Mouse (Mus musculus) cerebellum, postnatal 10 days (tissue): Measurements from ENCODE around the gene Irgm1.
"Not testable (repeated sequence)": the region's sequence is repeated elsewhere in the genome, so short reads cannot be mapped to it uniquely, and the experiment has no call there.

Source experiments
- DNase-seq, 2 experiments: peaks; one replicate each; pipeline ENCODE4 v3.0.0; 2021; ENCODE audit warnings: mixed read lengths in 2 of 2

Gene Irgm1

GRCm38 (mm10) chr11:48833078-48833730 lies 38.3 kb downstream of the Irgm1 start:
- DNase-seq, result no peak

DNA sequence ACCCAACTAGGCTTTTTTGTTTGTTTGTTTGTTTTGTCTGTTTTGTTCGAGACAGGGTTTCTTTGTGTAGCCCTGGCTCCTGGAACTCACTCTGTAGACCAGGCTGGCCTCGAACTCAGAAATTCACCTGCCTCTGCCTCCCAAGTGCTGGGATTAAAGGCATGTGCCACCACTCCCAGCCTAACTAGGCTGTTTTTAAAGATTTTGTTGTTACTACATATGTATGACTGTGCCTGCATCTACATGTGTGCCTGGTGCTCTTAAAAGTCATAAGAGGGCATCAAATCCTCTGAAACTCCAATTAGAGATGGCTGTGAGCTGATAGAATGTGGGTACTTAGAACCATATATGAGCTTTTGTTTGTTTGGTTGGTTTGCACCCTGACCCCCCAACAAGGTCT lies 40.2 kb downstream of the Irgm1 start:
- no peak for DNase-seq

DNA sequence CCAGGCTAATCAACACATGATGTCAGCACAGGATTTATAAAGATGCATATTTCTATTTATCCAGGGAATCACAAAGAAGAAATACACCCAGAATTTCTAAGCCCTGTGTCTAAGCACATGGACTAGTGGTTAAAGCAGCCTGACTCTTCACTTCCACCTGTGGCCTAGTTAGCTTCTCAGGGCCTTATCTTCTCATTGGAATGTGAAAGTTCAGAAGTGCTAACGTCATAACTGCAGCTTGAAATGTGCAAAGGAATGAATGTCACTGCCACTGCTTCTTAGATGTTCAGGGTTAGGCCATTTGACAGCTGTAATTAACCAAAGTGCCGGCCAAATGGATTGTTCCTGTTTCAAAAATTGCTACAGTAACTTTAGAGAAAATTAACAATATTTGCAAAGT lies 41.2 kb downstream of the Irgm1 start:
- no peak for DNase-seq

- no peak for DNase-seq
Observed at GRCm38 (mm10) chr11:48827926-48828325, 43.6 kb downstream of the Irgm1 start.

DNA sequence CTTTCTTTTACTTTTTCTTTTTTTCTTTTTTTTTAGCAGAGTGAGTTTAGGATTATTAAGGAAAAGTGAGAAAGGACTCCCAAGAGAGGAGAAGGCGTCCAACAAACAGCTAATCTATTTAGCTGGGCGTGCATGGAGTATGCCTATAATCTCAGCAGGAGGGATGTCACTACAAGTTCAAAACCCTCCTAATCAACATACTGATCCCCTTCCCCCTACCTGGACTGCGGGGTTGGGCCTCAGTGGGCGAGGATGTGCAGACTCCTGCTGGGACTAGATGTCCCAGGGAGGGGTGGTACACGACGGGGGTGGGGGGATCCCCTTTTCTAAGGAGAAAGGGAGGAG lies 44.8 kb downstream of the Irgm1 start:
- DNase-seq, result no peak

DNA sequence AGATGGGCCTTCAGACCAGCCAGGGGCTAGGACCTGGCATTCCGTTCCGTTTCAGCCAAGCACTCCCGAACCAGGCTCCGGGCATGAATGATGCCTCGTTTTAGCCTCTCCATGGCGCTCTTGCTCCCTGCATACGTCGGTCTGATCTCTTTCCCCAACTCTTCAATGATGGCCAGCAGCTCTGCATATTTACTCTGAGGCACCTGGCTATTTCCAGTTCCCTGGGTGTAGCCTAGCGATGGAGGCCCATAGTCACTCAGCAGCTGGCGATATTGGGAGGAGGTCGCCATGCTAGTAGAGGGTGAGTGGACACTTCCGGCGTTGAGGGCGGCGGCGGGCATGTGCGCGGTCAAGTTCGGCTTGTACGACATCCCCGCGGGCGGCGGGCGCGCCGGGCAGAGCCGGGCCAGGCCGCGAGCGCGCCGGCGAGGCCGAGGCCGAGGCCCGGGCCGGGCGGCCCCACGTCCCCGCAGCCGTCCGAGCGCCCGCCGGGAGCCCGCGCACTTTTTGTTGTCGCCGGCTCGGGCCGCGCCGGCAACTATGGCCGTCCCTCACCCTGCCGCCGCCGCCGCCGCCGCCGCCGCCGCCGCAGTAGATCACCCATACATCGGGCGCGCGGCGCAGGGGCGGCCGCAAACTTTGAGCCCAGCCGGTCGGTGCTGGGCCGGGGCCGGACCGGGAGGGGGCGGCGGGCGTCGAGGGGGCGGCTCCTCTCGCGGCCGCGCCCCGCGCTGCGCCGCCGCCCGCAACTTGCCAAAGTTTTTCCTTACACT lies 45.3 kb downstream of the Irgm1 start, which contains the start of the genes Trim7 and Gm12184:
Gene Trim7, plus strand, starts transcription at position 162 of the 773 bp plus-strand sequence.
Gene Gm12184, minus strand, starts transcription at position 677 of the 773 bp plus-strand sequence.
- DNase-seq, result peak; percentile 34 to 42

DNA sequence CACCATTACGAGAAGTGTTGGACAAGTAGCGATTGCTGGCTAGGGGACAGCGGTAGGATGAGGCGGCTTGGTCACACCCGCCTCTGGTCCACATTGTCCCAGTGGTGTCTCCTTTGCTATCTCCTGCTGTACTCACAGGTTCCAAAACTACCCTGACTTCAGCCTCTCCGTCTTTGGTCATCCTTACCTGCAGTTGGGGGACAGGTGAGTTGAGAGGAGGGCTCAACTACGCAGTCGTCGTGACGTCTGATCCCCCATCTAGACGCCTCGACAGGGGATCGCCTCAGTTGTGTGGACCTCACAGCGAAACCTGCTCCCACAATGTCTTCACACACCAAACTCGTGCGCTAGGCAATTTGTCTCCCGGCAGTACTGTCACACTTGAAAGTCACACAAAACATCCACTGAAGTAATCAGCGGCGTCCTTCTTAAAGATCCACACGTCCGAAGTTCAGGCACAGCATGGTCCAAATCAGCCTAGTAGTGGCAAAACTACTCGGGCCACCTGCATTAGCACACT lies 47.1 kb downstream of the Irgm1 start:
- peak in 1 of 2 experiments; percentile 25 for DNase-seq

- peak; percentile 69 to 79 for DNase-seq
Observed at GRCm38 (mm10) chr11:48823536-48823972, 47.9 kb downstream of the Irgm1 start.

GRCm38 (mm10) chr11:48822768-48823512 lies 48.5 kb downstream of the Irgm1 start:
- DNase-seq, result no peak

- DNase-seq, result not testable (repeated sequence)
Observed at GRCm38 (mm10) chr11:48821299-48821698, 50.2 kb downstream of the Irgm1 start.

- DNase-seq, result no peak
Observed at GRCm38 (mm10) chr11:48820308-48820674, 51.2 kb downstream of the Irgm1 start.

- no peak for DNase-seq
Observed at GRCm38 (mm10) chr11:48819614-48820307, 51.7 kb downstream of the Irgm1 start.

DNA sequence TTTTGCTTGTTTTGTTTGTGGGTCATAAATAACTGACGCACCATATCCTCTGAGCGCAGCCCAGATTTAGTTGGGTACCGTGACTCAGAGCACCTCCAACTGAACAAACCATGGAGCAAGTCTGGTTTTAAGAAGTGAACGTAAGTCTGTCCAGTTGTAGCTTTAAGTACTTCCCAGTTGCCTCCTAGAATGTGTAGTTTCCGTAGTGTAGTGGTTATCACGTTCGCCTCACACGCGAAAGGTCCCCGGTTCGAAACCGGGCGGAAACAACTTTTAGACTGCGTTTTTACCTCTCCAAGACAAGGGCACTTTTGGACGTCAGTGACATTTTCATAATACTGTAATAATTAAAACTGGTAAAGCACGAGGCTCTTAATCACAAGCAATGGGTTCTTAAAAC lies 53.1 kb downstream of the Irgm1 start:
- DNase-seq, result peak; percentile 88 to 92

GRCm38 (mm10) chr11:48817794-48818193 lies 53.7 kb downstream of the Irgm1 start:
- DNase-seq, result no peak

DNA sequence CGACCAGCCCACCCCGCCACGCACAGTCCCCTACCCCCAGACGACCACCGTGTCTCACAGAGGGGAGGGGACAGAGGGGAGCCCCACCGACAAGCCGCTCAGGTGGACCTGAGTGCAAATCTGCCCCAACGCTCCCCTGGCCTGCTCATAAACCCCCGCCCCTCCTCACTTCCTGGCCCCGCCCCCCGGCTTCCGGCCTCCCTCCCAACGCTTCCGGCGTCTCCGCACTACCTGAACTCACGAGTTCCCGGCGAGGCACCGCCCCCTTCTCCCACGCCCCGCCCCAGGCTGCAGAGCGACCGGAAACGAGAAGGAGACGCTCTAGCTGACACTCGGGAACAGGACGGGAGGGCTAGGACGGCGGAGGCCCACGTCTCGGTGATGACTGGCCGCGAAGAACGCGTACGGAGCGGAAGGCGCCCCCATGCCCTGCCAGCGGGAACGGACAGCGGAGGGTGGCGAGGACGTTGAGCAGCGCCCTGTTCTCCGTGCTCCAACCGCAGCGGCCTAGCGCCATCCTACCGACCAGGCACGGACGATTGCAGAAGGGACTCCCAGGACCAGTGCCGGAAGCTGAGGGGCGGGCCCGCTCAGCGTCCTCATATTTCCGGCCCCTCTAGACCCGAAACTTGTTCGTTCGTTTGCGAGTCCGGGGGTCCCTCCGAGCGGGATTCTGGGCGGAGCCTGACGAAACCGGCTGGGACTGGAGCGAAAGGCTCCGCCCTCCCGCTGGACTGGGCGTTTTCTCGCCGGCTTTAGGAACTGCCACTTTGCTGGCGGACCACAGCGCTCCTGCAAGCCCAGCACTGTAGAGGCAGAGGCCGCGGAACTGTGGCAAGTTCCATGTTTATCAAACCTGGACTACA lies 54.5 kb downstream of the Irgm1 start, which contains the start of gene Trim41:
Gene Trim41, minus strand, starts transcription at position 554 of the 866 bp plus-strand sequence.
- DNase-seq, result peak; percentile 100

DNA sequence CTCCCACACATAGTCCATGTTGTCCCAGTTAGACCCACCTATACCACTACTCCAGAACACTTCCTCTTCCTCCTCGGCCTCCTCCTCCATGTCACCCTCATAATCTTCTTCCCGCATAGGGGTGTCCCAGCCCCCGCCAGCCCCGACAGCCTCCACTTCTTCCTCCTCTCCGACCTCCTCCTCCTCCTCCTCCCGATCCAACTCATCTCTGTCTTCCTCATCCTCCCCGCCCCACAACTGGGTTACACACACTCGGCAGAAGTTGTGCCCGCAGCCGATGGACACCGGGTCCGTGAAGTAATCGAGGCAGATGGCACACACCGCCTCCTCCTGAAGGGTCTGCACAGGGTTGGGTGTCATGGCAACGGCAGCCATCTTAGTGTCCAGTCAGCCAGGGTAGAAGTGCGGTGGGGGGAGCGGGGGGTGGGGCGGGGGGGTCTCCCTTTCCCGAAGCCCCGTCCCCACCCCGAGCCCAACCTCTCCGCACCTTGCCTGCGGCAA lies 55.2 kb downstream of the Irgm1 start:
- DNase-seq, result peak; percentile 85

- peak; percentile 22 to 29 for DNase-seq
Observed at GRCm38 (mm10) chr11:48815851-48816250, 55.6 kb downstream of the Irgm1 start.

GRCm38 (mm10) chr11:48813782-48814181 lies 57.7 kb downstream of the Irgm1 start:
- DNase-seq, result no peak
